Mouse (Mus musculus) lung, embryonic 14.5 days (tissue): Measurements from ENCODE around the gene Adam17. TPM values are rescaled to one million over a fixed set of nuclear protein-coding genes. Genes with fewer than 3 reads are reported as not detected.

Source experiments
- ATAC-seq: fragments of 200-750 bp; cut with Nextera tagmentation; 2 replicates; pipeline ENCODE4 v1.8.0; 2017; ENCODE audit warnings: mild to moderate bottlenecking, moderate TSS enrichment, moderate library complexity; ENCODE audit not compliant: insufficient read depth
- DNase-seq: peaks from one replicate; pipeline ENCODE4 v3.0.0-alpha.2; 2015
- H3K27ac ChIP-seq: fragments of 300-500 bp; sonication (generic); 2 replicates; pipeline ENCODE4 v1.5.1; 2014; ENCODE audit warnings: low read depth, mild to moderate bottlenecking, moderate library complexity
- H3K27me3 ChIP-seq: fragments of 300-500 bp; sonication (generic); 2 replicates; pipeline ENCODE4 v1.6.1; 2014; ENCODE audit warnings: low read length, control low read depth; ENCODE audit not compliant: insufficient read depth
- H3K36me3 ChIP-seq: fragments of 300-500 bp; sonication (generic); 2 replicates; pipeline ENCODE4 v1.6.1; 2014; ENCODE audit warnings: control low read depth; ENCODE audit not compliant: insufficient read depth
- H3K4me1 ChIP-seq: fragments of 300-500 bp; sonication (generic); 2 replicates; pipeline ENCODE4 v1.6.1; 2014; ENCODE audit warnings: antibody characterized with exemption, control low read depth; ENCODE audit not compliant: insufficient read depth
- H3K4me2 ChIP-seq: fragments of 300-500 bp; sonication (generic); 2 replicates; pipeline ENCODE4 v1.6.1; 2014; ENCODE audit warnings: mild to moderate bottlenecking
- H3K4me3 ChIP-seq: fragments of 300-500 bp; sonication (generic); 2 replicates; pipeline ENCODE4 v1.5.1; 2014; ENCODE audit warnings: low read depth, low read length
- H3K9ac ChIP-seq: fragments of 300-500 bp; sonication (generic); 2 replicates; pipeline ENCODE4 v1.6.1; 2014
- H3K9me3 ChIP-seq: fragments of 300-500 bp; sonication (generic); 2 replicates; pipeline ENCODE4 v1.6.1; 2016; ENCODE audit warnings: low read depth, low read length, control low read depth
- CTCF ChIP-seq: IDR thresholded peaks from 2 replicates; pipeline ENCODE4 v1.5.1; 2016; ENCODE audit warnings: antibody characterized with exemption, low read depth
- WGBS: fragments of 180-500 bp; shearing (Covaris S2); extraction: QIAGEN DNeasy Blood & Tissue Kit; methylation state at CpG from one replicate; pipeline ENCODE4 v1.1.7; 2014; 5-methylcytosine and 5-hydroxymethylcytosine counted together
- polyA plus RNA-seq: library from polyadenylated mRNA; unstranded; fragments of >200 nt; fragmentation: Nextera tagmentation; extraction: Ambion mirVana; gene quantifications from 2 replicates; pipeline ENCODE4 v1.2.1, GENCODE M21; 2014

Adam17 gene
- polyA plus RNA-seq, 1 experiment from 2014 or later = 45.5 TPM

GRCm38 (mm10) chr12:21288716-21289395 lies 84.6 kb downstream of the Adam17 start:
- Histone ChIP-seq H3K4me1 (no peaks in the 10 kb centered on the region), H3K9me3 (no peaks in the 10 kb centered on the region), H3K27me3 (no peaks in the 10 kb centered on the region), H3K9ac (no peak overlapping the region), H3K27ac (no peak overlapping the region; the same call in 1 of the 2 replicates), H3K36me3 (peaks cover 41% of the 10 kb centered on the region), H3K4me3 (no peak overlapping the region), H3K4me2 (no peak overlapping the region)
- DNase-seq = no peak
- no peak for ATAC-seq
- WGBS = 81% methylated on average over 3 of the region's 3 CpGs
- no peak for TF ChIP-seq CTCF

DNA sequence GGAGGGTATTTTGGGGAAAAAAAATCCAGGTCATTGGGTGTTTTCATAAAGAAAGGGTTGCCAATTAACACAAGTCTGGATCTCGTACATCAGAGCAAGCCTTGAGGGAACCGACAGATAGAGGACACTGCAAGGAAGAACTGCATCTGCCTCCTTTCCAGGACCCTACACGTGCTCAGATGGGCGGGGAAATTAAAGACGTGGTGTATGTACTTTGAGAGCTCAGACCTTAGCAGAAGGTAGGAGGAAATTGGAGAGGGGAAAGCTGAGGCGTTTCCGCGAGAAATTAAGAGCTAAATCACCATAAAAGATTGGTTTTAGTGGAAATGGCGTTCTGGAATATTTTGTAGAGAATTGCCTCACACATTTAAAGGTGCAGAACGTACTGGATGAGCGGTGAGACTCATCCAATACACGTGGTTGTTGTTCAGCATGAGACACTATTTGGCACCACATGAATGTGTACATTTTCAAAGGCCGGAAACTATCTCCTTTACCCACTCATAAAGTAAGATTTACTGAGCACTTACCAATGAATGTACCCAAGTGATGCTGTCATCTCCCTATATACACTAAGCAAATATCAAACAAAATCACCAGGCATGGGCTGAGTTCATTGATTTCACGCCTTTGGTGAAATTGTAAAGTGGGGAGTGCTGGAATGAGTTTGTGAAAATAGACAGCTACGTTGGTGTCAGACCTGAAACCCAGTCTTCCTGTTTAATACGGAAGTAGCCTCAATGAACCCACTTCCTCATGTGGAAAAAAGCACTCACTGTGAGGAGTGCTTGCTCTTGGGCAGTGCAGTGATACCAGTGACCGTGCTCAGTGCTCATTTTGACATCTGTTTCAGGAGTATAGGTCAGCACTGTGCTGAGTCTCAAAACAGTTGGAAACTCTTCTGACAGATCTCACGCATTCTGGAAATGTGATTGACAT lies 86.5 kb downstream of the Adam17 start:
- Histone ChIP-seq H3K4me1 (no peaks in the 10 kb centered on the region), H3K27me3 (no peaks in the 10 kb centered on the region), H3K9ac (peak overlapping the region; percentile 92), H3K4me3 (peak overlapping the region; percentile 82), H3K27ac (peak overlapping the region; percentile 89), H3K4me2 (peak overlapping the region; percentile 81), H3K9me3 (no peaks in the 10 kb centered on the region), H3K36me3 (peaks cover 23% of the 10 kb centered on the region; the same call in 1 of the 2 replicates)
- 27% methylated on average over 18 of the region's 18 CpGs for WGBS
- ATAC-seq = 0 out of 2 replicates have a peak, but pooled peaks have one; percentile 39
- TF ChIP-seq CTCF = no peak
- peak; percentile 36 for DNase-seq

- Histone ChIP-seq H3K4me2 (peak within 1 kb of the TSS; percentile 81), H3K9ac (peak within 1 kb of the TSS; percentile 92), H3K27ac (peak within 1 kb of the TSS; percentile 89), H3K36me3 (peaks cover 15% of the 10 kb centered on the region; the same call in 1 of the 2 replicates), H3K27me3 (no peaks in the 10 kb centered on the region), H3K9me3 (no peaks in the 10 kb centered on the region), H3K4me3 (peak within 1 kb of the TSS; percentile 82), H3K4me1 (no peaks in the 10 kb centered on the region)
- under 1% methylated on average over 28 of the region's 28 CpGs for WGBS
- 0 out of 2 replicates have a peak, but pooled peaks have one; percentile 11 for TF ChIP-seq CTCF
- ATAC-seq = peak; percentile 95
- DNase-seq = peak; percentile 100
Observed at GRCm38 (mm10) chr12:21286243-21286622, 87.2 kb downstream of the Adam17 start, which contains the start of gene Itgb1bp1. Gene Itgb1bp1, minus strand, starts transcription at chr12:21286284.

- H3K9ac ChIP-seq = peak overlapping the region; percentile 92
- peak overlapping the region; percentile 67 for H3K4me2 ChIP-seq
- no peaks in the 10 kb centered on the region for H3K9me3 ChIP-seq
- peak overlapping the region; percentile 89 for H3K27ac ChIP-seq
- peak overlapping the region; percentile 82 for H3K4me3 ChIP-seq
- no peak for TF ChIP-seq CTCF
- H3K27me3 ChIP-seq = no peaks in the 10 kb centered on the region
- peak; percentile 86 for ATAC-seq
- no peaks in the 10 kb centered on the region for H3K4me1 ChIP-seq
- H3K36me3 ChIP-seq = peaks cover 11% of the 10 kb centered on the region; the same call in 1 of the 2 replicates
- no peak for DNase-seq
- under 1% methylated on average over 47 of the region's 47 CpGs for WGBS
Observed at GRCm38 (mm10) chr12:21285508-21286242, 87.8 kb downstream of the Adam17 start.

- 52% methylated on average over 11 of the region's 11 CpGs for WGBS
- Histone ChIP-seq H3K9ac (peak within 1 kb of the TSS; percentile 92), H3K9me3 (no peaks in the 10 kb centered on the region), H3K27ac (peak within 1 kb of the TSS; percentile 89), H3K4me3 (peak within 1 kb of the TSS; percentile 82), H3K36me3 (peaks cover 4% of the 10 kb centered on the region; the same call in 1 of the 2 replicates), H3K27me3 (no peaks in the 10 kb centered on the region), H3K4me2 (peak within 1 kb of the TSS; percentile 81), H3K4me1 (no peaks in the 10 kb centered on the region)
- ATAC-seq = no peak
- DNase-seq = no peak
- peak; percentile 19; the same call in 1 of the 2 replicates for TF ChIP-seq CTCF
Observed at GRCm38 (mm10) chr12:21284761-21285441, 88.5 kb downstream of the Adam17 start, which contains the start of gene Cpsf3. Gene Cpsf3, plus strand, starts transcription at chr12:21285391.

DNA sequence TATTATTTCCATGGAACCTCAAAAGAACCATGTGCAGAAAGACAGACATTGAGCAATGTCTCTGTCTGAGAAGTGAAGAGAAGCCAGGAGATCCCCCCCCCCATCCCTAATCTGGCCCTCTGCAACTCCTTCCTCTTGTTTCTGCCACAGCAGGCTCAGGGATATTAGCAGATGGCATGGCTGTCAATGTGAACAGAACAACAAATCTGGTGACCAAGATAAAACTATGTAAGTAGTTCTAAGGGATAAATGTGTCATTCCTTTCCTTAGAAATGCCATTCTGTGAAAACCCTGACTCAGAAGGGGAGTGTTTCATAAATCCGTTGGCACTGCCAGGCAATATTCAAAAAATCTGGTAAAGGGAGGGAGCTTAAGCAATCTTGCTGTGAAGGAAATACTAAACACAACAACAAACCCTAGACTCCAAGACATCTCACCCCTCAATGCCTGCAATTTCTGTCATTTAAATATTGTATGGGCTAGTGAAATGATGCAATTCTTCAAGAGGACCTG lies 96.0 kb downstream of the Adam17 start:
- ATAC-seq = no peak
- Histone ChIP-seq H3K36me3 (peaks cover 27% of the 10 kb centered on the region), H3K4me2 (no peak overlapping the region), H3K27me3 (no peaks in the 10 kb centered on the region), H3K9me3 (no peaks in the 10 kb centered on the region), H3K4me3 (no peak overlapping the region), H3K27ac (no peak overlapping the region), H3K9ac (no peak overlapping the region), H3K4me1 (no peaks in the 10 kb centered on the region)
- no peak for TF ChIP-seq CTCF
- DNase-seq = no peak
- 79% methylated on average over 1 of the region's 1 CpGs for WGBS
